13 mouse cellular contexts compared by ENCODE assay signal in the genomic region with DNA sequence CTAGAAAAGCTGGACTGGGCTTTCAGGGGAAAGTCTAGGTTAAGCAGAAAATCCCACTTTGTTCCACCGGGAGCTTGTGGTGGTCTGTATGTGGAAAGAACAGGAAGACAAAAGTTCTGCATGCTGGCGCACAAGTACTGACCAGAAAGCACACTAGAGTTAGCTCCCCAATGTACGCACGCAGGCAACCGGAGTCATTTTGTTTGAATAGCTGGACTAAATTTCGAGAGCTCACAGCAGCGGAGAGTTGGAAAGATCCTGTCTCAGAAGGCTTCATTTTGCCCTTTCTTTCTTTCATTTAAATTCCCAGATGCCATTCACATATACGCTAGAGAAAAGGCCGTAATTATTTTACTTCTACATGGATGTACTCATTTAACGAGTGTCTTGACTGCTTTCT. TPM values are rescaled to one million over a fixed set of nuclear protein-coding genes. Genes with fewer than 3 reads are reported as not detected.
DNase-seq lines count a peak whose midpoint lies in the region; ATAC-seq and TF ChIP-seq lines count a peak whose summit lies in the region.
"Had no signal": no experiment of that assay in that cellular context is flagged by ENCODE, and none has a peak within 500 bp of the region (broad histone marks: within the 10 kb centered on the region; RNA-seq: fewer than 3 reads in every experiment).

No protein-coding gene starts in this region.

- no peaks in the 10 kb centered on the region for H3K36me3 ChIP-seq in limb, embryonic 13.5 days
- no peaks in the 10 kb centered on the region for H3K36me3 ChIP-seq in midbrain, embryonic 13.5 days
- no peaks in the 10 kb centered on the region for H3K36me3 ChIP-seq in stomach, postnatal 0 days (ENCODE audit: control insufficient read depth, insufficient read depth, low read length)
- H3K36me3 ChIP-seq: hindbrain, embryonic 10.5 days; midbrain, embryonic 15.5 days had no signal

- peaks cover 49% of the 10 kb centered on the region for H3K4me1 ChIP-seq in limb, embryonic 13.5 days
- 0 out of 2 replicates have a peak, but pooled peaks cover 5% of the 10 kb centered on the region for H3K4me1 ChIP-seq in midbrain, embryonic 13.5 days (replicated peaks)
- H3K4me1 ChIP-seq in stomach, postnatal 0 days (replicated peaks; ENCODE audit: control insufficient read depth, insufficient read depth): no peaks in the 10 kb centered on the region
- H3K4me1 ChIP-seq: midbrain, embryonic 15.5 days had no signal

- intact Hi-C loops in left cerebral cortex, adult 2 months (cut with DNase I): loop anchor here (1.0 to 5.0 kb wide), 3 partner anchors 19 to 154 kb away; no protein-coding TSS in a partner anchor
- intact Hi-C loops in left cerebral cortex, postnatal 14 days (cut with DNase I): loop anchor here (2.0 kb wide), 1 partner anchor 18 kb away; no protein-coding TSS in a partner anchor

- no peak overlapping the region; the same call in 1 of the 2 replicates for H3K4me3 ChIP-seq in left cerebral cortex, adult 2 months
- no peak overlapping the region for H3K4me3 ChIP-seq in limb, embryonic 13.5 days
- H3K4me3 ChIP-seq in midbrain, embryonic 13.5 days (replicated peaks): no peak overlapping the region
- H3K4me3 ChIP-seq in stomach, postnatal 0 days (ENCODE audit: low read depth, low read length): no peak overlapping the region
- H3K4me3 ChIP-seq: forebrain, embryonic 13.5 days; hindbrain, embryonic 10.5 days; midbrain, embryonic 15.5 days had no signal

- DNase-seq in left cerebral cortex, adult 2 months (ENCODE audit: extremely low spot score in 1 of 2, low spot score in 2 of 2): no peak
- DNase-seq in left cerebral cortex, postnatal 14 days (ENCODE audit: low spot score in 2 of 2): no peak
- DNase-seq in thymus, postnatal 36 days: peak; percentile 24 to 32
- no peak for DNase-seq in thymus, postnatal 0 days (ENCODE audit: low spot score)
- DNase-seq in stomach, postnatal 0 days (ENCODE audit: low spot score): no peak
- DNase-seq: cerebellum, adult 9-11 months; left cerebral cortex, postnatal 4 days had no signal

- H3K9ac ChIP-seq in limb, embryonic 13.5 days: no peak overlapping the region
- no peak overlapping the region for H3K9ac ChIP-seq in midbrain, embryonic 13.5 days (replicated peaks)
- no peak overlapping the region for H3K9ac ChIP-seq in stomach, postnatal 0 days (ENCODE audit: low read length)
- H3K9ac ChIP-seq: forebrain, embryonic 13.5 days; liver, embryonic 14.5 days; midbrain, embryonic 15.5 days had no signal

- ATAC-seq in limb, embryonic 13.5 days (ENCODE audit: low FRiP score, low read depth): no peak
- no peak for ATAC-seq in midbrain, embryonic 13.5 days
- ATAC-seq in stomach, postnatal 0 days (ENCODE audit: low FRiP score, low TSS enrichment): no peak
- ATAC-seq: midbrain, embryonic 15.5 days had no signal

- 56% methylated on average over 10 of the region's 10 CpGs for WGBS in limb, embryonic 13.5 days
- WGBS in midbrain, embryonic 13.5 days: 83% methylated on average over 10 of the region's 10 CpGs
- WGBS in stomach, postnatal 0 days: 86% methylated on average over 10 of the region's 10 CpGs

- TF ChIP-seq CTCF in left cerebral cortex, adult 2 months (IDR thresholded peaks at IDR 0.05): no peak
- TF ChIP-seq CTCF in stomach, postnatal 0 days (IDR thresholded peaks at IDR 0.05; ENCODE audit: low read depth): no peak

- no peaks in the 10 kb centered on the region for H3K9me3 ChIP-seq in limb, embryonic 13.5 days
- no peaks in the 10 kb centered on the region for H3K9me3 ChIP-seq in midbrain, embryonic 13.5 days
- H3K9me3 ChIP-seq in stomach, postnatal 0 days (ENCODE audit: control insufficient read depth, low read length): no peaks in the 10 kb centered on the region
- H3K9me3 ChIP-seq: forebrain, embryonic 13.5 days; midbrain, embryonic 15.5 days had no signal

- no peak overlapping the region for H3K4me2 ChIP-seq in limb, embryonic 13.5 days (replicated peaks)
- H3K4me2 ChIP-seq in midbrain, embryonic 13.5 days (replicated peaks): no peak overlapping the region
- H3K4me2 ChIP-seq in stomach, postnatal 0 days (replicated peaks; ENCODE audit: low read depth): no peak overlapping the region
- H3K4me2 ChIP-seq: forebrain, embryonic 13.5 days; midbrain, embryonic 15.5 days had no signal

- TF ChIP-seq EP300 in stomach, postnatal 0 days (optimal IDR thresholded peaks at IDR 0.05): no peak

- H3K27me3 ChIP-seq in limb, embryonic 13.5 days: no peaks in the 10 kb centered on the region
- no peaks in the 10 kb centered on the region for H3K27me3 ChIP-seq in midbrain, embryonic 13.5 days
- no peaks in the 10 kb centered on the region for H3K27me3 ChIP-seq in stomach, postnatal 0 days (ENCODE audit: control insufficient read depth, insufficient read depth, low read length)
- H3K27me3 ChIP-seq: forebrain, embryonic 13.5 days; midbrain, embryonic 15.5 days had no signal

- peak overlapping the region; percentile 55 for H3K27ac ChIP-seq in left cerebral cortex, adult 2 months
- peak overlapping the region; percentile 44; the same call in 1 of the 2 replicates for H3K27ac ChIP-seq in limb, embryonic 13.5 days
- H3K27ac ChIP-seq in midbrain, embryonic 13.5 days: no peak overlapping the region
- H3K27ac ChIP-seq in stomach, postnatal 0 days (replicated peaks): no peak overlapping the region
- H3K27ac ChIP-seq: forebrain, embryonic 13.5 days; hindbrain, embryonic 10.5 days; liver, embryonic 14.5 days; midbrain, embryonic 15.5 days had no signal

RNA-seq across cellular contexts. Expression of a gene that starts 20.3 kb away (rescaled TPM):
- 100 to 1,000 TPM; 101 to 116 TPM for total RNA-seq in left cerebral cortex, adult 2 months (2021)
- total RNA-seq in left cerebral cortex, postnatal 14 days (2021): 100 to 1,000 TPM in 1 of 2 experiments, 10 to 100 TPM in 1; 88.7 to 113 TPM
- polyA plus RNA-seq in thymus, postnatal 0 days (2015; fragmentation: Nextera tagmentation; extraction: Ambion mirVana): 33.7 and 34.4 TPM in 2 replicates
- polyA plus RNA-seq in limb, embryonic 13.5 days (2015; fragmentation: Nextera tagmentation; extraction: Ambion mirVana): 64.3 and 72.1 TPM in 2 replicates
- polyA plus RNA-seq in midbrain, embryonic 13.5 days (2015; fragmentation: Nextera tagmentation; extraction: Ambion mirVana): 21.8 and 26.5 TPM in 2 replicates
- polyA plus RNA-seq in stomach, postnatal 0 days (2015; fragmentation: Nextera tagmentation; extraction: Ambion mirVana): 17.4 and 18.7 TPM in 2 replicates

Comparison
In these comparisons a context has a peak if more than half of its experiments do, and no peak if none do; other contexts are left out.
1. DNase-seq: peak in thymus, postnatal 36 days (2 of 2); none in left cerebral cortex, adult 2 months (0 of 2), left cerebral cortex, postnatal 14 days (0 of 2), thymus, postnatal 0 days (single experiment) and stomach, postnatal 0 days (single experiment).
2. H3K27ac ChIP-seq: peak in left cerebral cortex, adult 2 months (single experiment) and limb, embryonic 13.5 days (single experiment); none in midbrain, embryonic 13.5 days (single experiment) and stomach, postnatal 0 days (single experiment).